27 mouse cellular contexts compared by ENCODE assay signal in genomic region chr3:132431805-132432204, GRCm38 (mm10).
"Had no signal": no experiment of that assay in that cellular context is flagged by ENCODE, and none has a peak within 500 bp of the region (broad histone marks: within the 10 kb centered on the region; RNA-seq: fewer than 3 reads in every experiment).

No protein-coding gene starts in this region.

- ATAC-seq: forebrain, embryonic 13.5 days; forebrain, embryonic 14.5 days; forebrain, embryonic 15.5 days; forebrain, embryonic 16.5 days; forebrain, postnatal 0 days had no signal

- H3K36me3 ChIP-seq: embryonic facial prominence, embryonic 10.5 days; embryonic facial prominence, embryonic 12.5 days; embryonic facial prominence, embryonic 13.5 days; embryonic facial prominence, embryonic 15.5 days; forebrain, embryonic 12.5 days; forebrain, embryonic 15.5 days; heart, embryonic 10.5 days had no signal

- H3K27me3 ChIP-seq: embryonic facial prominence, embryonic 12.5 days; embryonic facial prominence, embryonic 13.5 days; embryonic facial prominence, embryonic 15.5 days; forebrain, embryonic 12.5 days; forebrain, embryonic 13.5 days; forebrain, embryonic 15.5 days had no signal

- H3K9me3 ChIP-seq: embryonic facial prominence, embryonic 10.5 days; embryonic facial prominence, embryonic 12.5 days; embryonic facial prominence, embryonic 13.5 days; embryonic facial prominence, embryonic 15.5 days; forebrain, embryonic 12.5 days; forebrain, embryonic 13.5 days; forebrain, embryonic 15.5 days; heart, embryonic 10.5 days had no signal

- H3K27ac ChIP-seq: embryonic facial prominence, embryonic 10.5 days; embryonic facial prominence, embryonic 12.5 days; embryonic facial prominence, embryonic 13.5 days; embryonic facial prominence, embryonic 15.5 days; forebrain, embryonic 12.5 days; forebrain, embryonic 13.5 days; forebrain, embryonic 15.5 days; gastrocnemius, adult 2 months; heart, adult 2 months; heart, embryonic 10.5 days had no signal

- H3K4me1 ChIP-seq: forebrain, embryonic 12.5 days; forebrain, embryonic 13.5 days; forebrain, embryonic 15.5 days; heart, embryonic 10.5 days had no signal

- H3K4me2 ChIP-seq: embryonic facial prominence, embryonic 12.5 days; embryonic facial prominence, embryonic 13.5 days; embryonic facial prominence, embryonic 15.5 days; forebrain, embryonic 12.5 days; forebrain, embryonic 13.5 days; forebrain, embryonic 15.5 days had no signal

- DNase-seq: cerebellum, adult 9-10 months; cerebellum, adult 9-11 months; cerebellum, postnatal 10 days; cerebellum, postnatal 14 days; cerebellum, postnatal 25 days; cerebellum, postnatal 36 days; embryo, embryonic 11 days; forebrain, postnatal 0 days; gastrocnemius, adult 2 months; gastrocnemius, postnatal 10 days; gastrocnemius, postnatal 14 days; gastrocnemius, postnatal 25 days; gastrocnemius, postnatal 36 days; heart, adult 11 months; heart, adult 18-20 months; heart, adult 2 months had no signal

- H3K4me3 ChIP-seq: embryonic facial prominence, embryonic 10.5 days; embryonic facial prominence, embryonic 12.5 days; embryonic facial prominence, embryonic 13.5 days; embryonic facial prominence, embryonic 15.5 days; erythroblast, embryonic 14.5 days; forebrain, embryonic 12.5 days; forebrain, embryonic 13.5 days; forebrain, embryonic 15.5 days; gastrocnemius, adult 2 months; heart, adult 2 months; heart, embryonic 10.5 days had no signal

- H3K9ac ChIP-seq: embryonic facial prominence, embryonic 12.5 days; embryonic facial prominence, embryonic 13.5 days; embryonic facial prominence, embryonic 15.5 days; forebrain, embryonic 12.5 days; forebrain, embryonic 13.5 days; forebrain, embryonic 15.5 days; forebrain, postnatal 0 days had no signal
